Mouse (Mus musculus): ENCODE results near the gene Krtap5-1.
"Not testable (repeated sequence)": the region's sequence is repeated elsewhere in the genome, so short reads cannot be mapped to it uniquely, and the experiment has no call there.

The Krtap5-1 gene

DNA sequence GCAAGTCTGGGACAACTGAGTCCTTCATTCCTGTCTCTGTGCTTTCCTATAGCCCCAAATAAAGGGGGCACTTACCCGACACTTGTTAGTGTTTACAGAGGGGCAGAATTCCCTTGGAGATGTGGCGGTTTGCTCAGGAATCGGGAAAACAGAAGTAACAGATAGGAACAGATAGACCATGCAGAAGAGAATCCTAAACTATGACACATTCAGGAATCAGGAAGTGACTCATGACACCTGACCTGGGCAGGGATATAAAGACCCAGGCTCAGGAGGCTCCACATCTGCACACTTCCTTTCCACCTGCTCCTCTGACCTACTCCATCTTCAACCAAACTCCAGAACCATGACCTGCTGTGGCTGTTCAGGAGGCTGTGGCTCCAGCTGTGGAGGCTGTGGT is 6.3 kb upstream of the Krtap5-1 start, which contains the start of gene Krtap5-4:
Gene Krtap5-4, plus strand, starts transcription at position 301 of the 400 bp plus-strand sequence.
- in situ Hi-C loops (cut with MboI, MseI): no loop called here

DNA sequence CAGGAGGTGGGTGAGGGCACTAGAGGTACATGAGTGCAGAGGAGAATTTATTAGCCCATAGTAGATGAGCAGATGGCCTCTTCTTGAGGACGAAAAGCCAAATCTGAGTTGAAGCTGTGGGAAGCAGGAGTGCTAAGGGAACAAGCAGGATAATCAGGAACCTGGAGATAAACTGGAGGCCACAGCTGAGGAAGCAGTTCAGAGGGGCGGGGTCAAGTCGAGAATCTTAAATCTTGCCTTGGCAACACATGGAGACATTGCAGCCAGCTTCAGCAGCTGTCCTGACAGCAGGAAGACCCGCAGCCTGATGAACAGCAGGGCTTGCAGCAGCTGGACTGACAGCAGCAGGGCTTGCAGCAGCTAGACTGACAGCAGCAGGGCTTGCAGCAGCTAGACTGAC is 810 bp downstream of the Krtap5-1 start:
- in situ Hi-C loops (cut with MboI, MseI): not testable (repeated sequence)

DNA sequence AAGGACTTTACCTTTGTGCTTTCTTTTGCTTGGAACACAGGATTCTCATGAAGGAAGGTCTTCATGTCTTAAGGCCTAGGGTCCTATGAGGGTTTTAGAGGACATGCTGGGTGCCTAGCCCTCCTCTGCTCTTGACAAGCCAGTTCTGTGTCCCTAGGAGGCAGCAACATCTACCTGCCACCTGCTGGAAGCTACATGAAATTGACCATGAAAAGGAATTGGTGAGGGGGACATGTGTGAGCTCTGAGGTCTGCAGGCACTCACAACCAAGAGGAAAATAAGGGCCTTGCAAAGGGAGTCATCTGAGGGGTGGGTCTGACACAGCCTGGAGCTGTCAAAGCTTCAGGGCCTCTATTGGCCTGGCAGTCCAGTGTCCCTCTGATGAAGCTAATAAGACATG is 1.5 kb downstream of the Krtap5-1 start:
- in situ Hi-C loops (cut with MboI, MseI): no loop called here

DNA sequence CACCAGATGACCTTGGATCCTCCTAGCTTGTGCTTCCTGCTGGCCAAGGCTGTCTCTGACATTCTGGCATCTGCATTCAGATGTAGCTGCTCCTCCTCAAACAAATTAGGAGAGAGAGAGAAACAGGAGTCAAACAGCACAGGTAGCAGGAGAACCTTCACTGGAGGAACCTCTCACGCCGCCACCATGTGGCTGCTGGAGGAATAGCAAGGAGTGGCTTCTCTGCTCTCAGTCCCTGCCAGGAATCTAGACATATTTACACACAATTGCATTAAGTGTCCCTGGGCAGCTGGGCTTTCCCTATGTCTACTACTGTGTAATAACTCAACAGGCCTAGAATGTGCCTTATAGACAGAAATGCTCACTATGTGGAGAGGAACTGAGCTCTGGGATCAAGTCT is 3.1 kb downstream of the Krtap5-1 start:
- in situ Hi-C loops (cut with MboI, MseI): not testable (repeated sequence)

DNA sequence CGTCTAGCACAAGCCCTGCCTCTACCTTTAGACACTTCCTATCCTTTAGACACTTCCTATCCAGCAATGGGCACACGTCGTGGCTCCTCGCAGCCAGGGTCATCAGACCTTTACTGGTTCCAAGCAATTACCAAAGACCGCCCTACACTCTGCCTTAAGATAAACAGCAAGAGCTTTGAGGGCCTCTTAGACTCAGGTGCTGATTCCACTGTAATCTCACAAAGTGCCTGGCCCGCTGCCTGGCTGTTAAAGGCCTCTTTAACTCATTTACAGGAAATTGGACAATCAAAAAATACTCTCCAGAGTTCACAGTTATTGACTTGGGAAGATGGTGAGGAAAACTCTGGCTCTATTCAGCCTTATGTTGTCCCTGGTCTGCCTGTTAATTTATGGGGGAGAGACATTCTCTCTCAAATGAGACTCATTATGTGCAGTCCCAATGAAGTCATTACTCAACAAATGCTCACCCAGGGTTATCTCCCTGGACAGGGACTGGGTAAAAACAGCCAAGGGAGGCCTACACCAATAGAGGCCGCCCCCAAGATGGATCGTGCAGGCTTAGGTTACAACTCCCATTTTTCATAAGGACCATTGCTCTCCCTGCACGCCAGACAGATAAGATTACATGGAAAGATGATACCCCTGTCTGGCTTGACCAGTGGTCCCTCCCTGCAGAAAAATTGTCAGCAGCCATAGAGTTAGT is 10.9 kb downstream of the Krtap5-1 start:
- in situ Hi-C loops (cut with MboI, MseI): not testable (repeated sequence)

DNA sequence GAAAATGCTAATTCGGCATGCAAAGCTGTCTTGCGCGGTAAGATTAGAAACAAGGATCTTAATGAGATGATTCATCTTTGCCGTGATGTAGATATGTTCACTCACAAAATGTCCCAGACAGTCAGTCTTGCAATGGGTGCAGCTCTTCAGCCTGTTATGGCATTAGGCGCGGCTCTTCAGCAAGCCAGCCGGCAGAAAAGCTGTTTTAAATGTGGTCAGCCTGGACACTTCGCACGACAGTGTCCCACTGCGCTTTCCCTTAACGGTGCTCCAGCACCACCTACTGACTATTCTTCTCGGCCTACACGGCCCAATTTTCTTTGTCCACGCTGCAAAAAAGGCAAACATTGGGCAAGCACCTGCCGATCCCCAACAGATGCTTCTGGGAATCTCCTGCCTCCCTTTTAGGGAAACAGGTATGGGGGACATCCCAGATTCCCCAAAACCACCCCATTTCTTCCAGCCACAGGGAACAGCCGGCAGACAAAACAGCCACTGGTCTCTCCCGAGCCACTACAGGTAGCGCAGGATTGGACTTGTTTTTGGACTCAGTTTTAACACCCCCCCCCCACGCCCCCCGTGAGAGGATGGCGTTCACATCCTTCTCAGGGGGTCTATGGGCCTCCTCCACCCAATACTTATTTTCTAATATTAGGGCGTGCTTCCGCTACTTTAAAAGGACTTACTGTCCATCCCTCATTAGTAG is 11.6 kb downstream of the Krtap5-1 start:
- in situ Hi-C loops (cut with MboI, MseI): no loop called here

DNA sequence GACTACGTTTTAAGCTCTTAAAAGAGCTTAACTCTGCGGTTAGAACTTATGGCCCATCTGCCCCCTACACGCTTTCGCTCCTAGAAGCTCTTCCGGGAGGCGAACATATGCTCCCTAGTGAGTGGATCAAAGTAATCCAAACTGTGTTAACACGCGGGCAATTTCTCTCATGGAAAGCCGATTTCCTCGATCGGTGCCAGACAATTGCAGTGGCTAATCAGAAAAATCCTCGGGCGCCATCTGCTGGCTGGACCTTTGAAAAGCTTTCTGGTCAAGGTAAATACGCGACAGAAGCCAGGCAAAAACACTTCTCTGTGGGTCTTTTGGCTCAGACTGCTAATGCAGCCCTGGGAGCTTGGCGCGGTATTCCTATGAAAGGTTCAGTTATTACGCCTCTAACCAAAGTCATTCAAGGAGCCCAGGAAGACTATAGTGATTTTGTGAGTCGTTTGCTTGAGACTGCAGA is 12.3 kb downstream of the Krtap5-1 start:
- in situ Hi-C loops (cut with MboI, MseI): no loop called here

DNA sequence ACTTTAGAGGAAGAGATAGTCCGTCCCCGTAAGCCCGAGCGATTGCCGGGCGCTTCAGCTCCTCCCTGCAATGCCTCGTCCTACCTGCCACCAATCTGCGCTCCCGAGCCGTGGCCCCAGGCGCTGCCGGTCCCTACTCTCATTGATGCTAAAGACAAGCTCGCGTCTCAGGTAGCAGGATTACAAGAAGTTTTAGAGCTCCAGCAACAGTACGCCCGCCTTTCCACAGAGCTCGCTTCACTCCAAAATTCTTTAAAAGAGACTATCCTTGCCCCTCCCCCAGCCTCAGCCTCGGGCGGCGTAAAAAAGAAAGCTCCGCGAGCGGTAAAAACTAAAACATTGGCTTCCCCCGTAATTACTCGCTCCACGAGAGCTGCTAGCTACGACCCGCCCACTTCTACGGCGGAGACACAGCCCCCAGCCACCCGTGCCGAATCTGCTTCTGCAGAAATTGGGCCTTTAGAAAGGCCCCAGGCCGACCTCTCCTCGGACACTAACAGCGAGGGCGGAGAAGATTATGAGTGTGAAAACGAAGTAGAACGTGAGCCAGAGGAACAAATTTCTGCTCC is 12.8 kb downstream of the Krtap5-1 start:
- in situ Hi-C loops (cut with MboI, MseI): no loop called here

DNA sequence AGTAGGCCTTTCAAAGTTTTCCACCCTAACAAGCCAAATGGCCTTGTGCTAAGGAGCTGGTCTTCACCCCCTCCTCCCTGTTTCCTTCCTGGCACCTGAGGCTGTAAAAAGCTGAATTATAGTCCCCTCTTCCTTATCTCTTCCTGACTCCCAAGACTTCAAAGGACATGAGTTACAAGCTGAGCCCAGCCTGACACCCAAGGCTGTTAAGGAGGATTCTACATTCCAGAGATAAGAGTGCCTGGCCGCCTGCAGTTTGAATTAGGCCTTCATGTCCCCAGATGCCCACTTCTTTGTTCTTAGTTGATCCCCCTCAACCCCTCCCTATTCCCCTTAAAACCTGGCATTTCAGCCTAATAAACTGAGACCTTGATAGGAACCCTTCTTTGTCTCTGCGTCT is 14.1 kb downstream of the Krtap5-1 start:
- in situ Hi-C loops (cut with MboI, MseI): not testable (repeated sequence)

DNA sequence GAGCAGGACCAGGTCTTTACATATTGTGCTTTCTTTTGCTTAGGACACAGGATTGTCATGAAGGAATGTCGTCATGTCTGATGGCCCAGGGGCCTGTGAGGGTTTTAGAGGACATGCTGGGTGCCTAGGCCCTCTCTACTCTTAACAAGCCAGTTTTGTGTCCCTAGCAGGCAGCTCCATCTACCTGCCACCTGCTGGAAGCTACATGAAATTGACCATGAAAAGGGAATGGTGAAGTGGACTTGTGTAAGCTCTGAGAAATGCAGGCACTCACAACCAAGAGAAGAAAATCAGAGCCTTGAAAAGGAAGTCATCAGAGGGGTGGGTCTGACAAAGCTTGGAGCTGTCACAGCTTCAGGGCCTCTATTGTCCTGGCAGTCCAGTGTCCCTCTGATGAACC is 17.6 kb downstream of the Krtap5-1 start:
- in situ Hi-C loops (cut with MboI, MseI): not testable (repeated sequence)

DNA sequence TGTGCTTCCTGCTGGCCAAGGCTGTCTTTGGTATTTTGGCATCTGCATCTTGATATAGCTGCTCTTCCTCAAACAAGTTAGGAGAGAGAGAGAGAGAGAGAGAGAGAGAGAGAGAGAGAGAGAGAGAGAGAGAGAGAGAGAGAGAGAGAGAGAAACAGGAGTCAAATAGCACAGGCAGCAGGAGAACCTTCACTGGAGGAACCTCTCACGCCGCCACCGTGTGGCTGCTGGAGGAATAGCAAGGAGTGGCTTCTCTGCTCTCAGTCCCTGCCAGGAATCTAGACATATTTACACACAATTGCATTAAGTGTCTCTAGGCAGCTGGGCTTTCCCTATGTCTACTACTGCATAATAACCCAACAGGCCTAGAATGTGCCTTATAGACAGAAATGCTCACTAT is 18.7 kb downstream of the Krtap5-1 start:
- in situ Hi-C loops (cut with MboI, MseI): not testable (repeated sequence)

DNA sequence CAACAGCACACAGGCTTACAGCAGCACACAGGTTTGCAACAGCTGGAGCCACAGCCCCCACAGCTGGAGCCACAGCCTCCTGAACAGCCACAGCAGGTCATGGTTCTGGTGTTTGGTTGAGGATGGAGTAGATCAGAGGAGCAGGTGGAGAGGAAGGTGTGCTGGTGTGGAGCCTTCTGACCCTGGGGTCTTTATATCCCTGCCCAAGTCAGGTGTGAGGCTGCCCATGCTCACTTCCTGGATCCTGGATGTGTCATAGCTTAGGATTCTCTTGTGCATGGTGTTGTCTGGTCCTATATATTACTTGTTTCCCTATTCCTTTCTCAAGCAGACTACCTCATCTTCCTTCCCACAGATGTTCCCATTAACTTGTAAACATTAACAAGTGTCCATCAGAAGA is 22.7 kb downstream of the Krtap5-1 start, which contains the start of gene Gm4559:
Gene Gm4559, minus strand, starts transcription at position 101 of the 400 bp plus-strand sequence.
- in situ Hi-C loops (cut with MboI, MseI): not testable (repeated sequence)

DNA sequence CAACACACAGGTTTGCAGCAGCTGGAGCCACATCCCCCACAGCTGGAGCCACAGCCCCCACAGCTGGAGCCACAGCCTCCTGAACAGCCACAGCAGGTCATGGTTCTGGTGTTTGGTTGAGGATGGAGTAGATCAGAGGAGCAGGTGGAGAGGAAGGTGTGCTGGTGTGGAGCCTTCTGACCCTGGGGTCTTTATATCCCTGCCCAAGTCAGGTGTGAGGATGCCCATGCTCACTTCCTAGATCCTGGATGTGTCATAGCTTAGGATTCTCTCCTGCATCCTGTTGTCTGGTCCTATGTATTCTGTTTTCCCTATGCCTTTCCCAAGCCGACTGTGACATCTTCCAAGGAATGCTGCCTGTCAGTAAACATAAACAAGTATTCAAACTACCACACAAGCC is 38.7 kb downstream of the Krtap5-1 start, which contains the start of gene Gm2431:
Gene Gm2431, minus strand, starts transcription at position 101 of the 400 bp plus-strand sequence.
- in situ Hi-C loops (cut with MboI, MseI): not testable (repeated sequence)

DNA sequence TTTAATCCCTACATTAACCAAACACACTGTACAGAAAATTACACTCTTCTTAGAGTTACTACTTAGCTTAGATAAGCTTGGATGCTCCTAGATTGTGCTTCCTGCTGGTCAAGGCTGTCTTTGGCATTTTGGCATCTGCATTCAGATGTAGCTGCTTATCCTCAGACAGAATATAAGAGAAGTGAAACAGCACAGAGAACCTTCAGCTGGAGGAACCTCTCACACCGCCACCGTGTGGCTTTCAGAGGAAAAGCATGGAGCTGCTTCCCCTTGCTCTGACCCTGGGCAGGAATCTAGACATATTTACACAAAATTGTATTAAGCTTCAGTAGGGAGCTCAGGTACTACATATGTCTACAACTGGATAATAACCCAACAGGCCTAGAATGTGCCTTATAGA is 41.4 kb downstream of the Krtap5-1 start:
- in situ Hi-C loops (cut with MboI, MseI): no loop called here

DNA sequence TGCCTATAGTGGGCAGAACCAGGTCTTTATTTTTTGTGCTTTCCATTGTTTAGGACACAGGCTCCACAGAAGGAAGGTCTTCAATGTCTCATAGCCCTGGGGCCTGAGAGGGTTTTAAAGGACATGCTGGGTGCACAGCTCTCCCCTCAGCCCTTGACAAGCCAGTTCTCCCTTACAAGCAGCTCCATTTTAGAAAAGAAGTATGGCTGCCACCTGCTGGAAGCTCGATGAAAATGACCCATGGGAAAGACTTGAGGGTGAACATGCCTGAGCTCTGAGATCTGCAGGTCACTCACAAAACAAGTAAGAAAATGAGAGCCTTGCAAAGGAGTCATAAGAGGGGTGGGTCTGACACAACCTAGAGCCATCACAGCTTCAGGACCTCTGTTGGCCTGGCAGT is 47.1 kb downstream of the Krtap5-1 start:
- in situ Hi-C loops (cut with MboI, MseI): loop anchor here (5.0 kb wide), 1 partner anchor 103 kb away; no protein-coding TSS in a partner anchor
